Mouse (Mus musculus) left cerebral cortex, adult 9 months (tissue): ENCODE results near the gene Prkaa2.
"Not testable (repeated sequence)": the region's sequence is repeated elsewhere in the genome, so short reads cannot be mapped to it uniquely, and the experiment has no call there.

ENCODE experiments used
- DNase-seq, 2 experiments: peaks; one replicate each; pipeline ENCODE4 v3.0.0; 2022; ENCODE audit warnings: low spot score in 2 of 2

The Prkaa2 gene

DNA sequence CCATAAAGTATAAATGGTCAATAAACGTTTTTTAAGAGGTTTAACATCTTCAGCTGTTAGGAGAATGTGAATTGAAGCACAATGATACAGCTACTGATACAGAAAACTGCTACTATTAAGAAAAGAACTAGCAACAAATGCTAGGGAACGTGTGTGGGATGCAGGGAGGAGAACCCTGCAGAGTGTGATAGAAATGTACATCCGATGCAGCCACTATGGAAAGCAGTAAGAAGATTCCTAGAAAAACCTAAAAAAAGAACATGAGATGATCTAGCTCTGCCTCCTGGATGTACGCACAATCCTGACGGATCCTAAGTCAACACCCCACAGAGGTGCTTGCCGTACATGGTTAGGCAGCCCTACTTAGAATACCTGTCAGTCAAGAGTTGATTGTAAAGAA is 82.4 kb downstream of the Prkaa2 start:
- no peak for DNase-seq

DNA sequence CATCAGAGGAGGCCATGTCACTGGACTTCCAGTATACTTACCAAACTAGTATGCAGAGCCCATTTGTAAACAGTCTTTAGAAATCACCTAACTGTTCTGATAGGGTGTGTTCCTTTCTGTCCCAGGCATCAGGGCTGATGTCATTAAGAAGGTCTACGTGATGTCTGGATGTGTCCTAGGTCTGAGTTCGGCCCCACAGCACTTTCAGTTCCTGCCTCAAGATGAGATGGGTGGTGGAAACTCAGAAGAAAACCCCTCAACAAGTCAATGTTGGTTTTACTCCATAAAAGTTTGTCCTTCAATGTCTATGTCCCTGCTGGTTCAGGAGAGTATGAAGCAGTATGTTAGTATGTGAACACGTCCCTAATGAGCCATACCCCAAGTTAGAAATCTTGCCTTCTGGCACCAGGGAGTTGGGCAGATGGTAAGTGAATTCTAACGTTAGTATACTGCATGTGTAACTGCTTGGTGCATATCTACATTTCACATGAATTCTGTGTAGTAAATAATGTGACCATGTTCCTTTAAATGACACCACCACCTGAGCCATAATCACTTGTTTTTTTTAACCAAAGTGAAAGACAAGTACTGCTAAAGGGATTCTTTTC is 93.6 kb downstream of the Prkaa2 start:
- no peak for DNase-seq

DNA sequence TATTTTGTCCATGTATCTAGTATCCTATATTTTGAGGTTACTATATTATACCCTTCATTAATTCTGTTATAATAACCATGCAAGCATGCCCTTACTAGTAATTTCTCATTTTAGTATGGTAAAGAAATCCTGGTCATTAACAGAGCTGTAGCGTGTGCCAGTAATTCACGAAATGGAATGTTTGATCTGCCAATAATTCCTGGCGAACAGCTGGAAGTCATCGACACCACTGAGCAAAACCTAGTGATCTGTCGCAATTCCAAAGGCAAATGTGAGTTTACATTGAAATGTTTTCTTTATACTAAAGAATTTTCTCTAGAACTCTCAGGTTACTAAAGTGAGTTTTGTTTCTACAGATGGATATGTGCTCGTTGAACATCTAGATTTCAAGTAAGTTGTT is 94.2 kb downstream of the Prkaa2 start:
- no peak for DNase-seq

DNA sequence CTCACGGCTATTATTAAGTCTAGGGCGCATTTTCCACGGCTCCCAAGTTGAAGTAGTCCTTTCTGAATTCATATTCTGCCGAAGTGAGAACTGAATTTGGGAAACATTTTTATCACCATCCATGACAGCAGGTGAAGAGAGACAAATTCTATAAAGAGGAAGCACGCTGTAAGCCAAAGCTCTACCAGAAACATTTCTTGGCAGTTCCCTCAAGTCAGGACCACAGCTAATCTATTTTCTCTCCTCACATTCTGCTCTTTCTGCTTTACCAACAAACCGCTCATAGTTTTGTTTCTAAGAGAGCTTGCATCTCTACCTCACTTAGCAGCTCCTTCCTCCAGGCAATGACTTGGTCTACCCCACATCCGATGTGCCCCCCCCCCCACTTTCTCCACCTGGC is 96.0 kb downstream of the Prkaa2 start:
- no peak for DNase-seq

DNA sequence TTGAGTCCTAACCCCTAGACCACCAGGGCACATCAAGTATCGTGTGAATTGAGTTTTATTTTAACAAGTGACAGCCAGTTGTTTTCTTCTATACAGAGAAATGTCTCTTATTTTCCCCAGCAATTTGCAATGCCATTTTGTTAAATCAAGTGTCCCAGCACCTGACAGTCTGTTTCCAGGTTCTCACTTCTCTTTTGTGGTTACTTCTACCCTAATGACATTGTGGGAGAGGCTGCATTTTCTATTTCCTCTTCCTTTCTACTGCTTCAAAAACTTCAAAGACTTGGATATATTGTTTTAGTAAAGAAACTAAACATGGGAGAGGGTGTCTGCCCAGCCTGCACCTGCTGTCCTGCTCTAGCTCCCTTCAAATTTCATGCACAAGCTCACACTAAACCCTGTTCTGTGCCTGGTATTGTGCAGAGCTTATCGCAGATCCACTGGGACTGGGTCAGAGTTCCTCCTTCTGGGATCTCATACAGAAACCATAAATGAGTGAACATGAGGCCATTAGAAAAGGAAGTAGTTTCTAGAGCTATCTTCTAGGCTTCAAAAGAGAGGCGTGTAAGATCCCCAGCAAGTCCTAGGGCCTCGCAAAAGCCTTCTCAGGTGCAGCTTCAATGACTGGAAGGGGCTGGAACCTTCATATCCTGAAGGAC is 102.2 kb downstream of the Prkaa2 start:
- DNase-seq, result no peak

DNA sequence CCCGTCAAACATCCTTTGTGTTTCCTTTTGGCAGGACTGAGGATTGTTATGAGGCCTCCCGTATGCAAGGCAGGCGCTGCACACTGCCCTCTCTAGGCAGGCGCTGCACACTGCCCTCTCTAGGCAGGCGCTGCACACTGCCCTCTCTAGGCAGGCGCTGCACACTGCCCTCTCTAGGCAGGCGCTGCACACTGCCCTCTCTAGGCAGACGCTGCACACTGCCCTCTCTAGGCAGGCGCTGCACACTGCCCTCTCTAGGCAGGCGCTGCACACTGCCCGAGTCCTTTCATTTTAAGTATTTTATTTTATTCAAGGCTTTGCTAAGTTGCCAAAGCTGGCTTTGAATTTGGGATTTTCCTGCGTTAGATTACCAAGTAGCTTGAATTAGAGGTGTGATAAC is 105.0 kb downstream of the Prkaa2 start:
- not testable (repeated sequence) for DNase-seq

DNA sequence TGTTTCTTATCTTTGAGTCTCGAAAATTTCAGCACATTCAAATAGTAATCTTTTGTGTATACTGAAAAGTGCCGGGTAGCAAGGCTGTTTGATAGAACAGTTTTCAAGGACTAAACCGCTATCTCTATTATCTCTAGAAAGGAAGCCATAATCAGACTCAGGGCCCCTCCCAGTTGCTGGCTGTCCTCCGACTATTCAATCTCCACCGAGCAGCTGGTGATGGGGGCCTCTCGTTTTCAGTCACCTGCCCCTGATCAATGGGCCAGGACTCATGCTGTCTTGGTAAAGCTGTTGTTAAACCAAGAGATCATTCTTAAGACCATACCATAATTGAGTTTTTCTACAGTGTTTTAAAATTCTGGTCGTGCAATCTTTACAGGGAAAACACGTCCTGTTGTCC is 105.6 kb downstream of the Prkaa2 start:
- DNase-seq, result no peak

DNA sequence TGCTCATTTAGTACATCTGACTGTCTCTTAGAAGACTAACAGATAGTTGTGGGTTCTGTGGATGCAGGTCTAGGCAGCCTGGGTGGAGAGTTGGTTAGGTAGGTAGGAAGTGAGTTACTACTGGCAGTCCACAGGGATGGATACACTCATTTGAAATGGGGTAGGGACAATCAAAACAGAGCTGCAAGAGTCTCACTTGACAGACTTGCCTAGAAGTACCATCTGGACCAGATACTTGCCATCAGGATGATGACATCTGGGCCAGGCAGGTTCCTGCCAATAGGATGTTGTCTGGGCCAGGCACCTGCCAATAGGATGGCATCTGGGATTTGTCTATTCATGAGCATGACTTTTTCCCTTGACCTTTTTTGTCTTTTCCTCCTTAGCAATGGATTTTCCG is 108.0 kb downstream of the Prkaa2 start:
- DNase-seq, result no peak

DNA sequence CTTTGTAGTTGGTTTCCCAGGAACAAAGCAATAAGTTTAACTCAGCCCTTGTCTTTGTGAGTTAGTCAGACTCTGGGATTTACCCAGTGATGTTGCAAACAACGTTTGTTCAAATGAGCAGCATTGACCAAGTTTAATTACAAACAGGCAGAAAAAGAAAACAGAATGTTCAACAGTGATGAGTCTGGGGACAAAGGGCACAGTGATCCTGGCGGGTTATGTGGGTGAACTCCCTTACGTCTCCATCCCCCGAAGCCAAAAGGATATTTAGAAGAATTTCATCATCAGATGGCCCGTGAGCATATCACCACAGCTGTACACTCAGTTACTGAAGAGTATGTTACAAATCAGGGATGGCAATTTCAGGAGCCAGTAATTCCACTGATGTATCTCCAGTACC is 110.0 kb downstream of the Prkaa2 start:
- DNase-seq, result no peak

DNA sequence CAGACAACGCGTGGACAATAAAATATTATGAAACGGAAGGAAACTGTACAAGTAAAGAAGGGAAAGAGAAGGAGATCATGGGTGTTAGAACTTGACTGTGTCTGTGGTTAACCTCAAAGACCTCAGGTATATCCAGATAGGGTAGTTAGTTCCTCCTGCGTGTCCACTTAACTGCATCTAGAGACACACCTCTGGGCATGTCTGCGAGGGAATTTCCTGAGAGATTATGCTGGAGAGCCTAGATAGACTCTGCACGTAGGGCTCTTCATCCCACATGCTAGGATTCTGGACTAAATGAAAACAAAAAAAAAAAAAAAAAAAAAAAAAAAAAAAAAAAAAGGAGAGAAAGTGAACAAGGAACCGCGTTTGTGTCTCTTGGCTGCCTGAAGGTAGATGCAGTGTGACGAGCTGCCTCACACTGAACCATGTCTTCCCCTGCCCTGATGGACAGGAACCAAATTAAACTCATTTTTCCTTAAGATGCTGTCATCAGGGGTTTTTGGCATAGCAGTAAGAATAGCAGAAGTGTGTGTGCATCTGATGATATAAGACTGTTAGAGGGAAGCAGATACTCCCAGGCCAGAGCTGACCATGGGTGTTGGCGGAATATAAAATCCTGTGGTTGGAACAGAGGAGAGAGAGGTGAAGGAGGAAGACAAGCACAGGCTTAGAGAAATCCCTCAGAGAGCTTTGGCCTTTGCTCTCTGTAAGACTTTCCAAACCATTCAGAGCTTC is 116.4 kb downstream of the Prkaa2 start:
- DNase-seq, result no peak

DNA sequence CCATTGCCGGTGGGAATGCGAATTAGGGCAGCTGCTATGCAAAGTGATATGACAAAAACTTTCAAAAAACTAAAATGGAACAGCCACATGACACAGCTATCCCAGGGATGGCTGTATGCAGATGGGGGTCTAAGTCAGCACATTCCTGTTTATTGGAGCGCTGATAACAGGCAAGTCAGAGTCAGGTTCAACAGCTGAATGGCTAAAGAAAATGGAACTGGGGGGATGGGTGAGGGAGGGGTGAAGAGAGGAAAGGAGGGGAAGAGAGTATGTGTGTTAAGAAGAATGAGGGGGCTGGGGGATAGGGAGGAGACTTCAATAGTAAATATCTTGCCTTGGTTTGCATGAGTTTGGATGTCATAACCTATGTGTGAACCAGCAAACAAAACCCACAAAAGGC is 117.4 kb downstream of the Prkaa2 start:
- no peak for DNase-seq

DNA sequence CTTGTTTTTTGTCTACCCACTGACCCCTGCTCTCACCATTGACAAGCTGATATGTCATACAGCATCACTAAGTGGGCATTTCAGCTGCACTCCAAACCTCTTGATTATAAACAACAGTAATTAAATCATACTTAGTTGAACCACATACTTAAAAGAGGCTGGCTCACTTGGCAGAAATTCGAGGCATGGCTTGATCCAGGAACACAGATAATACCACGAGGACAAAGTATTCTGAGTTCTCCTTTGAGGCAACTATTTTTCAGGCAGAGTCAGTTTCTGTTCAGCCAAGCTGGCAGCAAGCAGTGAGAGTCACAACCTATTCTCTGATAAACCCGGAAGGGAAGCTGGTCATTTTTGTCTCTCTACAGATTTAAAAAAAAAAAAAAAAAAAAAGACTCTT is 119.0 kb downstream of the Prkaa2 start:
- no peak for DNase-seq

DNA sequence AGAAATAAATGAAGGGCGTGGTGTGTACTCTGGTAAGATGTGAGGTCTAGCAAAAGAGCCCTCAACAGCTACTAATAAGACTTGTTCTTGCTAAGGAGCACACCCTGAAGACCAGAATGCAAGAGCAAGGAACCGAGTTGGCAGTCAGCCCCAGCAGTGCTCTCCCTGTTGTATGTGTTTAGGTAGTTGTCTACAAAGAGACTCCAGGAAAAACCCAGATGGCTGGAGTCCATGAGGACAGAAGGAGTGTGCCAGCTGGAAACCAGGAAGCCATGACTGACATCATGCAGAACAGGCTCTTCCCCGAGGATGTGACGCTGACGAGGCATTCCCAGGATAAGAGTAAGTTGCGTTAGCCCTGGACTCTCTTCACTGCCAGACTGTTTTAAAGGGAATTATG is 119.7 kb downstream of the Prkaa2 start:
- peak in 1 of 2 experiments; percentile 38 for DNase-seq

DNA sequence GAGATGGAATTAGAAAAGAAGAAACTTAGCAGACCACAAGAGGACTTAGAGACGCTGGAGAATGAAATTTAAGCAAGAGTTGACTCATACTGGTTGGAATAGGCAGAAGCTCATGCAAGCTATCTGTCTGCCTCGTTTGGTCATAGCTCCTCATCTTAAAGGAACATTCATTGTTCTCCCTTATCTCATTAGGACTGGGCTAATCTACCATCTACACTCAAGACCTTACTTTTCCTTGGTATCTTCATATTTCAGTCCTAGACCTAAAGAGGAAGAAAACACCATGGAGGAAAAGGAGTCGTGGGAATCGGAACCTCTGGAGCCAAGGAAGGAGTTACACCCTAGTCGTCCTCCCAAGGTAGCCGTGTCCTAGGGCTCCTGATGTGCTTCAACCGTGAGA is 121.0 kb downstream of the Prkaa2 start:
- DNase-seq, result no peak

DNA sequence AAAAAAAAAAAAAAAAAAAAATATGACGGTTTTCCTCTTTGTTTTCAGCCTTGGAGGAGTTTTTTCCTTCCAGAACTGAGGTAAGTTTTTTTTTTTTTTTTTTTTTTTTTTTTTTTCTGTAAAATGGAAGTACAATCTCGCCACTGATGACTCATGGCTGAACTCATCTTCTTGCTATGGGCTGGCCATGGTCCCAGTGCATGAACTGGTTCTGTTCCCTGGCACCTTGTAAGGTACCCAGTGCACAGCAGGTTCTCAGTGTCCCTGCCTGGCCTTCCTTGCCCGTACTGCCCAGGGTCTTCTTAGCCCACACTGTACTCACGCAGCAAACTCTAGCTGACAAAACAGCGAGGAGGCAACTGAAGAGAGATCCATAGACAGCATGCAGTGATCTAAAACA is 121.6 kb downstream of the Prkaa2 start:
- no peak for DNase-seq

DNA sequence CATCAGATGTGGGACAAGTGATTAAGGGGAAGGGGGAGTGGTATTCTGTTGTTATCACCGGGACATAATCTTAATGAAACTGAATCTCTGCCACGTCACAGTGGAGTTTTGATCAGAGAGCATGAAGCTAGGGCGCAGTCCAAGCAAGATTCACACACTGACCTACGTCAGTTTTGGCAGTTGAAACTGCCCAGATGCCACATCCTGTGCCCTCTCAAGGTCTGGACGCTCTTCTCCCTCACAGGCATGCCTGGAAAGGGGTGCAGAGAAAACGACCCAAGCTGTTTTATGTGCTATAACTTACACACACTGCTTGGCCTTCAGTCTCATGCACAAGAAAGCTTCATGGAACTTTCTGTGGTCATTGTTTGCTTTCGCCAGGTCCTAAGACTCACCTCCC is 122.1 kb downstream of the Prkaa2 start:
- DNase-seq, result no peak

DNA sequence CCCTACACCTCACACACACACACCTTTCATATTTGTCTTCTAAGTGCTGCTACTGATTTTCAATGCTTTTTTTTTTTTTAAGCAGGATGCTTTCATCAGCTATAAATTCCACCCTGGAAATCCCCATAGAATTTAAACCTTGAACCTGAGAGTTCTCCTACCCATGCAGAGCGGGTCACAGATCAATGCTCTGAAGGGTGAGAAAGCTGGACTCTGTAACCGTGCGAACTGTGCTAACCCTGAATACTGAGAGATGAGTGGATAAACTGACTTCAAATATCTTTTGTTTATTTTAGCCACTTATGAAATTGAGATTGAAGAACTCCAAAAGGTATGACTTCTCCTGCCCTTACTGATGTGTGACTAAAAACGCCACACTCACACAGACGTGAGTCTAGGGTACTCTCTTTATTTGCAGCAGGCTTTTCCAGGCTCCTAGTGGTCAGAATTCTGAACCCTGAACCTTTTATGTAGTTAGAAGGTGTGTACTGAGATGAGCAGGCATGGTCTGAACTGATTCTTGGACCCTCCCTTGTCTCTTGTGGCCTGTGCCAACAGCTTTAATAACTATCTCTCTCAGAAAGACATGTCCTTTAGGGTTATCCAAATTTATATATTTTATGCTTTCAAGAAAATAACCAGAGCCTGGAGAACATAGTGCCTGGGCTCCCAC is 123.6 kb downstream of the Prkaa2 start:
- DNase-seq, result no peak
